Mouse (Mus musculus): ENCODE results near the gene Gaa. TPM values are rescaled to one million over a fixed set of nuclear protein-coding genes. Genes with fewer than 3 reads are reported as not detected.
"Not testable (repeated sequence)": the region's sequence is repeated elsewhere in the genome, so short reads cannot be mapped to it uniquely, and the experiment has no call there.

Gaa gene
- polyA plus RNA-seq, 1 experiment from 2014 or later, result 32.0 TPM

DNA sequence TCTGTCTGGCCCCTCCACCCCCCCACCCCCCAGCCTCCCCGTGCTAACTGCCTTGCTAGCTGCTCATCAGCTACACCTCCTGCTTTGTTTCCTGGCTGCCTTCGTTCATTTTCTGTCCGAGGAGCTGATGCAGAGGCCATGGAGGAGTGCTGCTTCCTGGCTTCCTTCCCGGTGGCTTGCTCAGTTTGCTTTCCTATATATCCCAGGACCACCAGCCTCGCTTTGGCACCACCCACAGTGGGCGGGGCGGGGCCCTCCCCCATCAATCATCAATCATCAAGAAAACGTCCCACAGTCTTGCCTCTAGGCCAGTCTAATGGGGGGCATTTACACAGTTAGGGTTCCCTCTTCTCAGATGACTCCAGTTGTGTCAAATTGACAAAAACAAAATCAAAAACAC, 31.3 kb upstream of the Gaa start:
- H3K27ac ChIP-seq (replicated peaks), result no peak overlapping the region

DNA sequence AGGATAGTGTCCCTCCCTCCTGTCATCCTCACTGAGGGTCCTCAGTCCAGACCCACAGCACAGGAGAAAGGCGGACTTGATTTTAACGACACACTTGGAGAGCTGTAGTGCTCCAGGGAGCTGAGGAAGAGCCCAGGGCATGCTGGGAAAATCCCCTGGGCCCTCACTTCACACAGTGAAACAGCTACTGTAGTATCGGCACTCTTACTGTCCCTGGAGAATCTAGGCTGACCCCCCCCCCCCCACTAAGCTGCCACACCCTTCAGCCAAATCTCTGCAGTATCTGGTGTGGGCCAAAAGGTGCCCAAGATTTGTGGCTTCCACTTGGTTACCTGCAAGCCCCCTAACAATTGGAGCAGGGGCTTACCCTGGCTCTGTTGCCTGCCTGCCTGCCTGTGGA, 30.7 kb upstream of the Gaa start:
- 73% methylated on average over 3 of the region's 3 CpGs for WGBS
- DNase-seq (ENCODE audit: low spot score), result no peak
- Histone ChIP-seq H3K27me3 (ENCODE audit: low read depth, poor library complexity, severe bottlenecking) (no peaks in the 10 kb centered on the region), H3K27ac (replicated peaks) (0 out of 2 replicates have a peak overlapping the region, but pooled peaks have one; percentile 69), H3K36me3 (peaks cover 82% of the 10 kb centered on the region), H3K4me3 (no peak overlapping the region), H3K4me1 (peaks cover 27% of the 10 kb centered on the region), H3K9me3 (replicated peaks) (peaks cover 8% of the 10 kb centered on the region; the same call in 1 of the 2 replicates)

More for the DNA sequence above, 31.3 kb upstream of the Gaa start:
- peaks cover 82% of the 10 kb centered on the region for H3K36me3 ChIP-seq
- 55% methylated on average over 8 of the region's 8 CpGs for WGBS
- H3K4me1 ChIP-seq, result peaks cover 27% of the 10 kb centered on the region
- H3K4me3 ChIP-seq, result no peak overlapping the region
- DNase-seq (ENCODE audit: low spot score), result no peak
- no peaks in the 10 kb centered on the region for H3K27me3 ChIP-seq (ENCODE audit: low read depth, poor library complexity, severe bottlenecking)
- H3K9me3 ChIP-seq (replicated peaks), result peaks cover 8% of the 10 kb centered on the region; the same call in 1 of the 2 replicates

DNA sequence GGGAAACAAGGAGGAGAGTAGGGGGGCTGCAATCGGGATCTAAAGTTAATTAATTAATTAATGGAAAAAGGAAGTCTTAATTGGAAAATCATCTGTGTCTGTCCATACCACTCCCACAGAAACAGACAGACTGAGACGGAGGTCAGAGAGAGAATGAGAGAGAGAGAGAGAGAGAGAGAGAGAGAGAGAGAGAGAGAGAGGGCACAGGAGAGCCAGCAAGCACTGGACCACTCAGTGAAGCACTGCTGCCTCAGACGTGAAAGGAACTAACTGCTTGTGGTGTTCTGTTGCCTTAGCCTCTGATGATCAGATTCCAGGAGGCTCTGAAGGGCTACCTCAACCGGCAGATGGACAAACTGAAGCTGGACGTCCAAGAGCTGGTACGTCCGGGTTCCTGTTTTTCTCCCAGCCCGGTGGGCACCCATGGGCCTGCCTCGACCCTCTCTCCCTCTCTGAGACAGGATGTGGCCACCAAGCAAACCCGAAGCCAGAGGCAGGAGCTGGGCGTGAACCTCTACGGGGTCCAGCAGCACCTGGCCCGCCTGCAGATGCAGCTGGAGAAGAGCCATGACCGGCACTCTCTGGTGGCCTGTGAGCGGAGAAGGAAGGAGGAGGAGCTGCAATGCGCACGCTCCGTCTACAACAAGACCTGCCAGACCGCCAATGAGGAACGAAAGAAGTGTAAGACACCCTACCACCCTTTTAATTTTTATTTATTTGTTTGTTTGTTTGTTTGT, 30.0 kb upstream of the Gaa start:
- Histone ChIP-seq H3K4me1 (peaks cover 27% of the 10 kb centered on the region), H3K27me3 (ENCODE audit: low read depth, poor library complexity, severe bottlenecking) (no peaks in the 10 kb centered on the region), H3K36me3 (peaks cover 82% of the 10 kb centered on the region), H3K9me3 (replicated peaks) (peaks cover 8% of the 10 kb centered on the region; the same call in 1 of the 2 replicates), H3K27ac (replicated peaks) (peak overlapping the region; percentile 69), H3K4me3 (peak overlapping the region; percentile 42)
- no peak for DNase-seq (ENCODE audit: low spot score)
- 35% methylated on average over 20 of the region's 20 CpGs for WGBS

DNA sequence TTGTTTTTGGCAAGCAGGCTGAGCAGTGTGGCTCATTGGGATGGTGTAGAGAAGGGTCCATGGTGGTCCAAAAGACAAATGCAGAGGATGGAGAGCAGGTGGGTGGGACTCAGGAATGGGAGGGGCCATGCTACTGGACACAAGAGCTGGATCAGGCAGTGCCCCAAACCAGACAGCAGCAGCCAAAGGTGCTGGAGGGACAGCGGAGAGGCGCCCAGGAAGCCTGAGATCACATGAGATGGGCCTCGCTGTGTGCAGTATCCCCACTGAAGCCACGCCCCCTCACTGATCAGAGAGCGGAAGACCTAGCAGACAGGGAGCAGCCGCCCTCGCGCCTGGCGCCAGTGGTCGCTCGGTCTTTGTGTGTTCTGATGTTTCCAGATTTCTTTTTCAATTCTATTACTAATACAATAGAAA, 29.4 kb upstream of the Gaa start:
- peak; percentile 57 for DNase-seq (ENCODE audit: low spot score)
- H3K9me3 ChIP-seq (replicated peaks), result peaks cover 8% of the 10 kb centered on the region; the same call in 1 of the 2 replicates
- H3K27me3 ChIP-seq (ENCODE audit: low read depth, poor library complexity, severe bottlenecking), result no peaks in the 10 kb centered on the region
- peak overlapping the region; percentile 69 for H3K27ac ChIP-seq (replicated peaks)
- peak overlapping the region; percentile 42 for H3K4me3 ChIP-seq
- peaks cover 27% of the 10 kb centered on the region for H3K4me1 ChIP-seq
- peaks cover 82% of the 10 kb centered on the region for H3K36me3 ChIP-seq
- WGBS, result 32% methylated on average over 11 of the region's 11 CpGs

DNA sequence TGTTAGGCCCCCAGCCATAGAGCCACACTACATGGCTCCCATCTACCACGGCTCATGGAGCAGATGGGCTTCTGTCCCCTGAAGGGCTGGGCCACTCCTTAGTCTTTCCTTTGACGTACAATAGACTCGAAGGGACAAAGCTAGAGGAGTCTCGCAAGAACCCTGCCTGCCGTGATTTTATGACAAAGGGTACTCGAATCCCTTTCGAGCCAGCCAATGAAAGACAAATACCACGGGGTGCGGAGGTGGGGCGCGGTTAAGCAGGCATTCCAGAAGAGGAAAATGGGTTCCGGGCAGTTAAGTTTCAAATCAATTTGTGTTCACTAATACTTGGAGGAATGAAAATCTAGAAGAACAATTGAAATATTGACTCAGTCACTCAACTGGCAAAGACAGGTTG, 28.2 kb upstream of the Gaa start:
- Histone ChIP-seq H3K4me3 (no peak overlapping the region), H3K27ac (replicated peaks) (no peak overlapping the region), H3K36me3 (peaks cover 82% of the 10 kb centered on the region), H3K27me3 (ENCODE audit: low read depth, poor library complexity, severe bottlenecking) (no peaks in the 10 kb centered on the region), H3K4me1 (peaks cover 27% of the 10 kb centered on the region), H3K9me3 (replicated peaks) (peaks cover 4% of the 10 kb centered on the region; the same call in 1 of the 2 replicates)
- DNase-seq (ENCODE audit: low spot score), result no peak
- 94% methylated on average over 12 of the region's 12 CpGs for WGBS

DNA sequence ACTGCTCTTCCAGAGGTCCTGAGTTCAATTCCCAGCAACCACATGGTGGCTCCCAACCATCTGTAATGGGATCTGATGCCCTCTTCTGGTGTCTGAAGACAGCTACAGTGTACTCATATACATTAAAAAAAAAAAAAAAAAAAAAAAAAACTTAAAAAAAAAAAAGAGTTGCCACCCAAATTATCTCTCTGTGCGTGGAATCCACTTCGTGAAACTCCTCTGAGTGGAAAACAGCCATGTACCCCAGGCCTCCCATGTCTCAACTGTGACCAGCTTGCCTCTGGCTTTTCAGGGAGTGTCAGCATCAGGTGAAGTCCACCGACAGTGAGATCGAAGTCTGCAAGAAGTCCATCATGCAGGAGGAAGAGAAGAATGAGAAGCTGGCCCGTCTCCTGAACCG, 22.1 kb upstream of the Gaa start:
- not testable (repeated sequence) for H3K27ac ChIP-seq (replicated peaks); H3K4me3 ChIP-seq; H3K9me3 ChIP-seq (replicated peaks); H3K27me3 ChIP-seq (ENCODE audit: low read depth, poor library complexity, severe bottlenecking); H3K4me1 ChIP-seq; DNase-seq (ENCODE audit: low spot score)
- peaks cover 55% of the 10 kb centered on the region for H3K36me3 ChIP-seq
- 94% methylated on average over 6 of the region's 6 CpGs for WGBS

DNA sequence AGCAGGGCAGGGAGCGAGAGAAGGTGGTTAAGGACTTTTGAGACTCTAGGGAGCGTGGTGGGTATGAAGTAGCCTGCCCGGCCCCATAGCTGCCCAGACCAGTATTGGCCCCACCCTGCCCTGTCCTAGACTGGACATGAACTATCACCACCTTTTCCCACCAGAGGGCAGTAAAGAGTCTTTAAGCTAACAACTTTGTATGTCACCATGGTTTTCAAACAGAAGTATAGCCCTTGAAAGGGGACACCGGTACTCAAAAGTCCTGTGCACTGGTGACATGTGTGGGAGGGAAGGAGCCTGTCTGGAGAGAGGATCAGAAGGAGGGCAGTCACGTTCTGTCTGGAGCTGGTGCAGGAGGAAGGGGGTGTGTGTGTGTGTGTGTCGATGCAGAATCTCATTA, 18.7 kb upstream of the Gaa start:
- Histone ChIP-seq H3K4me3 (no peak overlapping the region), H3K4me1 (peaks cover 30% of the 10 kb centered on the region), H3K9me3 (replicated peaks) (no peaks in the 10 kb centered on the region), H3K27me3 (ENCODE audit: low read depth, poor library complexity, severe bottlenecking) (peaks cover 24% of the 10 kb centered on the region), H3K36me3 (peaks cover 27% of the 10 kb centered on the region), H3K27ac (replicated peaks) (peak overlapping the region; percentile 30; the same call in 1 of the 2 replicates)
- DNase-seq (ENCODE audit: low spot score), result peak; percentile 62
- 39% methylated on average over 6 of the region's 6 CpGs for WGBS

DNA sequence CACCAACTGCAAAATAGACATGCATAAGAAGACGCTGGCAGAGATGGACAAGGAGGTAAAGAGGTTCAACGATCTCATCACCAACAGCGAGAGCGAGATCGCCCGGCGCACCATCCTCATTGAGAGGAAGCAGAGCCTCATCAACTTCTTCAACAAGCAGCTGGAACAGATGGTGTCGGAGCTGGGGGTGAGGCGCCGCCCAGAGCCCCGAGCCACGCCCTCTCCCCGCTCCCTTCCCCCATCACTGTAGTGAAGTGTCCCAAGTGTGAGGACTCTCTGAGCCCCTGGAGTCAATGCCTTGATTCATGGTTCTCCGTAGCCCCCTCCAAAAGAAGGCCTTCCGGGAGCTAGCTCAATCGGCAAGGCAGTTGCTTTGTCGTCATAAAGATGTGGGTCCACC, 16.7 kb upstream of the Gaa start:
- Histone ChIP-seq H3K36me3 (peaks cover 20% of the 10 kb centered on the region), H3K9me3 (replicated peaks) (no peaks in the 10 kb centered on the region), H3K27ac (replicated peaks) (peak overlapping the region; percentile 33; the same call in 1 of the 2 replicates), H3K27me3 (ENCODE audit: low read depth, poor library complexity, severe bottlenecking) (peaks cover 24% of the 10 kb centered on the region), H3K4me3 (no peak overlapping the region), H3K4me1 (peaks cover 30% of the 10 kb centered on the region)
- no peak for DNase-seq (ENCODE audit: low spot score)
- WGBS, result 70% methylated on average over 17 of the region's 17 CpGs

DNA sequence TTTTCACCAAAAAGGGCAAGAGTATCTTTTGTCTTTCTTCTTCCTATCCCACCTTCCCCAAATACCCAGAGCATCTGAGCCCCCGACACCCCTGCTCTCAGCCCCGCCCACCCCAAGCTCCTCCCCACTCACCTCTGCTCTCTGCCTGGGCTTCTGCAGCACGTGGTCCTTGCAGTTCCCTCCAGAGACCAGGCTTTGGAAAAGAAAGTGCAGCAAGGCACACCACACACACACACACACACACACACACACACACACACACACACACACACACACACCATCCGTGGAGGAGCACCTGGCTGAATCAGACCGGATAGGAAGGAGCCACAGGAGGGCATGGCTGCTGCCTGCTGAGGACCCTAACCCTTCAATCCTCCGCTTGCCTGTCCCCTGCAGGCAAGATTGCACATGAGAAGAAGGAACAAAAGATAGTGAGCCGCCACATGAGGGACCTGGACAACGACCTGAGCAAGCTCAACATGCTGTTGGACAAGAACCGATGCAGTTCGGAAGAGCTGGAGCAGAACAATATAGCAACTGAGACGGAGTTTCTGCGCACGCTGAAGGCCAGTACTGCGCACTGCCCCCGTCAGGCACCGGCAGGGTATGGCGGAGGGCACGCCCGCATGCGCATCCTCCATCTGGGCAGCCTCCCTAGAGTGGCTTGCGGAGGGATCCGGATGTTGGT, 14.7 kb upstream of the Gaa start:
- H3K4me3 ChIP-seq, result peak overlapping the region; percentile 37
- H3K9me3 ChIP-seq (replicated peaks), result no peaks in the 10 kb centered on the region
- H3K36me3 ChIP-seq, result peaks cover 18% of the 10 kb centered on the region
- DNase-seq (ENCODE audit: low spot score), result peak; percentile 70
- H3K27ac ChIP-seq (replicated peaks), result peak overlapping the region; percentile 75
- H3K4me1 ChIP-seq, result peaks cover 40% of the 10 kb centered on the region
- whole genome bisulfite sequencing, result 7% methylated on average over 22 of the region's 22 CpGs
- peaks cover 24% of the 10 kb centered on the region for H3K27me3 ChIP-seq (ENCODE audit: low read depth, poor library complexity, severe bottlenecking)

DNA sequence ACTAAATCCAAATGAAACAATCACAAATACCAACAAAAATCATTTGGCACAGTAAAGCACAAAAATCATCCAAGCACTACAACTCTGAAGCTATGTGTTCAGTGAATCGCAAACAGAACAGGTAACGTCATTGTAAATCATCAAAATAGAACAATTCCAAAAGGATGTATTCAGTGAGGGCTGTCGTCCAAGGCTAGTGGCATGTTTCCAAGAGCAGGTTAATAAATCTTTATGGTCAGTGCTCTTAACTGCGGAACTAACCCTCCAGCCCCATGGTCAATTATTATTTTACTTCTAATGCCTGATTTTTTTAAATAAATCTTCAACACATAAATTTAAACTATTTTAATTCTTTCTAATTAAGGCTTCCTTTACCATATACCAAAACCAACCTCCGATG, 11.1 kb upstream of the Gaa start:
- not testable (repeated sequence) for H3K4me3 ChIP-seq

DNA sequence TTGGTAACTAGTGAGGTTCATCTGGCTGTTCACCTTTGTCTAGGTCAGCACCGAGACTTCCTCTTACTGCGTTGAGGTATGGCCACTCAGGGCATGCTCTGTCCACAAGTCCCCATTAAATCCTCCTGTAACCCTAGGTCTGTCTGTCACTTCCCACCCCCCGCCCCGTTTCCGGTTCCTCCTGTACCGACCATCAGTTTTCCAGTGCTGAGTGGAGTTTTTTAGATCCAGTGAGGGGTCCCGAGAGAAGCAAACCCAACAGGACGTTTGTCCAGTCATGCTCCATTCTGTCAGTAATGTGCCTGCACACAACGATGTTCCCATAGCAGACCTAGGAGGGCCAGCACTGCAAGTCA, 9.5 kb upstream of the Gaa start:
- 0 out of 2 replicates have a peak, but pooled peaks cover 5% of the 10 kb centered on the region for H3K27me3 ChIP-seq (ENCODE audit: low read depth, poor library complexity, severe bottlenecking)
- no peak for DNase-seq (ENCODE audit: low spot score)
- no peaks in the 10 kb centered on the region for H3K9me3 ChIP-seq (replicated peaks)
- peak overlapping the region; percentile 38 for H3K4me3 ChIP-seq
- peaks cover 22% of the 10 kb centered on the region for H3K4me1 ChIP-seq
- H3K36me3 ChIP-seq, result peaks cover 55% of the 10 kb centered on the region
- 63% methylated on average over 9 of the region's 9 CpGs for WGBS
- peak overlapping the region; percentile 73 for H3K27ac ChIP-seq (replicated peaks)

More for the DNA sequence above, 11.1 kb upstream of the Gaa start:
- not testable (repeated sequence) for H3K9me3 ChIP-seq (replicated peaks); H3K27ac ChIP-seq (replicated peaks); DNase-seq (ENCODE audit: low spot score)
- WGBS, result 93% methylated on average over 5 of the region's 5 CpGs
- Histone ChIP-seq H3K36me3 (peaks cover 39% of the 10 kb centered on the region), H3K27me3 (ENCODE audit: low read depth, poor library complexity, severe bottlenecking) (peaks cover 20% of the 10 kb centered on the region), H3K4me1 (peaks cover 38% of the 10 kb centered on the region)

DNA sequence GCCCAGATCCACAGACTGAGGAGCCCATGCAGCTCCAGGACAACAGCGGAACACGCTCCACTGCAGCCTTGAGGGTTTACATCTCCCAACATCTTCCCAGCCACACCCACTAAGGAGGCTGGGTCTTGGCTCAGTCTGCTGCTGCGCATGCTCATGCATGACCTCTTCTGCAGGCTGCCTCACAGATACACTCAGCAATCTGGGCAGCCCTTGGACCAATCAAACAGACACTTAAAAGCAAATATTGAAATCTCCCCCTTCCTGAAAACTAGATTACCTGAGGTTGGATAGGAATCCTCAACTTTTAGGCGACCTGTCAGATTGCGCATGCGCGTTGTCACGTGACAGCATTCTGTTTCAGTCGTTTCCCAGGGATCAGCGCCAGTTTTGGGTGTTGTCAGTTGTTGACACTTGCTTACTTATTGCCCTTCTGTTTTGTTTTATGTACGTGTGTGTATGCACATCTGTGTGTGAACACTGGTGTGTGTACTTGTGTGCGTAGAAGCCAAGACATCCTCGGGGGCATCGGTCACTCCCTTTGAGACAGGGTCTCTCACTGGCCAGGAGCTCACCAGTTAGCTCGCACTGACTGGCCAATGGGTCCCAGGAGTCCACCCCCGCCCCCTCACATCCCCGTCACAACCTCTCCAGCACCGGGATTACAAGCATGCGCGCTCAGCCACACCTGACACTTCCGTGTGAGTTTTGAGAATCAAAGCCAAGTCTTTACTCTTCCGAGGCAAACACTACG, 8.9 kb upstream of the Gaa start:
- 67% methylated on average over 23 of the region's 23 CpGs for WGBS
- H3K9me3 ChIP-seq (replicated peaks), result no peaks in the 10 kb centered on the region
- H3K27me3 ChIP-seq (ENCODE audit: low read depth, poor library complexity, severe bottlenecking), result no peaks in the 10 kb centered on the region
- peak overlapping the region; percentile 73 for H3K27ac ChIP-seq (replicated peaks)
- peak overlapping the region; percentile 38 for H3K4me3 ChIP-seq
- H3K36me3 ChIP-seq, result peaks cover 60% of the 10 kb centered on the region
- DNase-seq (ENCODE audit: low spot score), result peak; percentile 39
- peaks cover 17% of the 10 kb centered on the region for H3K4me1 ChIP-seq

Measured in midbrain, embryonic 10.5 days (tissue).